Mouse (Mus musculus): ENCODE results near the gene Dusp14. TPM values are rescaled to one million over a fixed set of nuclear protein-coding genes. Genes with fewer than 3 reads are reported as not detected.

The Dusp14 gene
- polyA plus RNA-seq, 1 experiment from 2014 or later, result 8.8 TPM

- Histone ChIP-seq H3K9me3 (ENCODE audit: control insufficient read depth, low read length) (no peaks in the 10 kb centered on the region), H3K36me3 (ENCODE audit: control insufficient read depth, insufficient read depth, low read length) (0 out of 2 replicates have a peak, but pooled peaks cover 4% of the 10 kb centered on the region), H3K4me1 (ENCODE audit: control insufficient read depth, insufficient read depth, low read length) (peaks cover 20% of the 10 kb centered on the region), H3K27ac (ENCODE audit: low read depth, low read length) (no peak overlapping the region), H3K4me2 (no peak overlapping the region), H3K27me3 (ENCODE audit: control insufficient read depth, insufficient read depth, low read length) (peaks cover 2% of the 10 kb centered on the region; the same call in 1 of the 2 replicates), H3K4me3 (ENCODE audit: low read depth, low read length) (no peak overlapping the region), H3K9ac (ENCODE audit: low read length) (no peak overlapping the region)
- DNase-seq (ENCODE audit: low spot score, missing footprints), result no peak
- 89% methylated on average over 6 of the region's 6 CpGs for WGBS
- no peak for ATAC-seq (ENCODE audit: low FRiP score)
Observed at GRCm38 (mm10) chr11:84040621-84041020, 28.4 kb downstream of the Dusp14 start.

DNA sequence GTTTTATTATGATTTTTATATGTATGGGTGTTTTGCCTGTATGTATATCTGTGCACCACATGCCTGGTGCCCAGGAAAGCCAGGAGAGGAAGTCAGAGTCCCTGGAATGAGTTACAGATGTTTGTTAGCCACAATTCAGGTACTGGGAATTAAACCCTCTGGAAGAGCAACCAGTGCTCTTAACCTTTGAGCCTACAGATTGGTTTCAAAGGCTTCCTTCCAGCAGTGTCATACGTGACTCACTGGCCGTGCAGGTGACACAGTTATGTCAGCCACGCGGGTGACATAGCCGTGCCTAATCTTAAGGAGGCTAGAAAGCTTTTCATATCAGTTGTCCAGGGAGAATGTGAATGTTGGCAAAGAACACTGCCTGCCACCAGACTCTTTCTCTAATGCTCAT lies 35.4 kb downstream of the Dusp14 start:
- Histone ChIP-seq H3K9me3 (ENCODE audit: control insufficient read depth, low read length) (no peaks in the 10 kb centered on the region), H3K27me3 (ENCODE audit: control insufficient read depth, insufficient read depth, low read length) (no peaks in the 10 kb centered on the region), H3K4me3 (ENCODE audit: low read depth, low read length) (no peak overlapping the region), H3K9ac (ENCODE audit: low read length) (no peak overlapping the region), H3K27ac (ENCODE audit: low read depth, low read length) (no peak overlapping the region), H3K4me1 (ENCODE audit: control insufficient read depth, insufficient read depth, low read length) (no peaks in the 10 kb centered on the region), H3K36me3 (ENCODE audit: control insufficient read depth, insufficient read depth, low read length) (peaks cover 6% of the 10 kb centered on the region; the same call in 1 of the 2 replicates), H3K4me2 (no peak overlapping the region)
- no peak for DNase-seq (ENCODE audit: low spot score, missing footprints)
- 90% methylated on average over 5 of the region's 5 CpGs for WGBS
- no peak for ATAC-seq (ENCODE audit: low FRiP score)

GRCm38 (mm10) chr11:84032559-84032958 lies 36.5 kb downstream of the Dusp14 start:
- Histone ChIP-seq H3K9me3 (ENCODE audit: control insufficient read depth, low read length) (no peaks in the 10 kb centered on the region), H3K4me1 (ENCODE audit: control insufficient read depth, insufficient read depth, low read length) (no peaks in the 10 kb centered on the region), H3K36me3 (ENCODE audit: control insufficient read depth, insufficient read depth, low read length) (peaks cover 7% of the 10 kb centered on the region; the same call in 1 of the 2 replicates), H3K27me3 (ENCODE audit: control insufficient read depth, insufficient read depth, low read length) (no peaks in the 10 kb centered on the region), H3K9ac (ENCODE audit: low read length) (no peak overlapping the region), H3K27ac (ENCODE audit: low read depth, low read length) (no peak overlapping the region), H3K4me2 (no peak overlapping the region), H3K4me3 (ENCODE audit: low read depth, low read length) (no peak overlapping the region)
- WGBS, result 91% methylated on average over 5 of the region's 5 CpGs
- no peak for DNase-seq (ENCODE audit: low spot score, missing footprints)
- no peak for ATAC-seq (ENCODE audit: low FRiP score)

- DNase-seq (ENCODE audit: low spot score, missing footprints) (no peak), ATAC-seq (ENCODE audit: low FRiP score) (no peak)
- peaks cover 9% of the 10 kb centered on the region; the same call in 1 of the 2 replicates for H3K36me3 ChIP-seq (ENCODE audit: control insufficient read depth, insufficient read depth, low read length)
- no peaks in the 10 kb centered on the region for H3K4me1 ChIP-seq (ENCODE audit: control insufficient read depth, insufficient read depth, low read length)
- no peaks in the 10 kb centered on the region for H3K27me3 ChIP-seq (ENCODE audit: control insufficient read depth, insufficient read depth, low read length)
- H3K4me2 ChIP-seq, result no peak overlapping the region
- no peak overlapping the region for H3K9ac ChIP-seq (ENCODE audit: low read length)
- 59% methylated on average over 9 of the region's 9 CpGs for WGBS
- no peak overlapping the region for H3K4me3 ChIP-seq (ENCODE audit: low read depth, low read length)
- H3K27ac ChIP-seq (ENCODE audit: low read depth, low read length), result no peak overlapping the region
- no peaks in the 10 kb centered on the region for H3K9me3 ChIP-seq (ENCODE audit: control insufficient read depth, low read length)
Observed at GRCm38 (mm10) chr11:84031971-84032370, 37.1 kb downstream of the Dusp14 start.

- ATAC-seq (ENCODE audit: low FRiP score), result no peak
- WGBS, result 87% methylated on average over 9 of the region's 9 CpGs
Observed at GRCm38 (mm10) chr11:84028271-84029028, 40.6 kb downstream of the Dusp14 start.

DNA sequence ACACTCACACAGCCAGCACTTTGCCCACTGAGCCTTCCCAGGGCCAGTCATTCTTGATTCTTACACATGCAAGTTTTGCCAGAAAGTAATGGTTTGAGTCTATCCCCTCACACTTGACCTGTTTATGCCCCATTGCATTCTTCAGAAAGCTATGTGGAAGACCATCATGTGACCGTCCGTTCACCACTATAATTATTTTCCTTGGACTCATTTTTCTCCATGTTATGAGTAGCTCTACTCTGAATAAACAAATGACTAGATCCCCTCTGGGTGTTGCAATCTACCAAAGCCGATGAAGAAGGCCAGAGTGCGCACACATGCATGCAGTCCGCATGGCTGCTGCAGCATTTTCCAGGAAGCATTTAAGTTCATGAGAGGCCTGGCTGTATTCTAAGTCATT lies 41.8 kb downstream of the Dusp14 start:
- H3K9ac ChIP-seq (ENCODE audit: low read length), result no peak overlapping the region
- DNase-seq (ENCODE audit: low spot score, missing footprints) (no peak), ATAC-seq (ENCODE audit: low FRiP score) (no peak)
- no peak overlapping the region for H3K4me3 ChIP-seq (ENCODE audit: low read depth, low read length)
- H3K27ac ChIP-seq (ENCODE audit: low read depth, low read length), result no peak overlapping the region
- no peaks in the 10 kb centered on the region for H3K4me1 ChIP-seq (ENCODE audit: control insufficient read depth, insufficient read depth, low read length)
- no peaks in the 10 kb centered on the region for H3K9me3 ChIP-seq (ENCODE audit: control insufficient read depth, low read length)
- no peaks in the 10 kb centered on the region for H3K27me3 ChIP-seq (ENCODE audit: control insufficient read depth, insufficient read depth, low read length)
- 92% methylated on average over 5 of the region's 5 CpGs for WGBS
- no peak overlapping the region for H3K4me2 ChIP-seq
- H3K36me3 ChIP-seq (ENCODE audit: control insufficient read depth, insufficient read depth, low read length), result peaks cover 23% of the 10 kb centered on the region

More at GRCm38 (mm10) chr11:84028271-84029028, 40.6 kb downstream of the Dusp14 start:
- no peak overlapping the region for H3K4me2 ChIP-seq
- no peaks in the 10 kb centered on the region for H3K9me3 ChIP-seq (ENCODE audit: control insufficient read depth, low read length)
- no peaks in the 10 kb centered on the region for H3K4me1 ChIP-seq (ENCODE audit: control insufficient read depth, insufficient read depth, low read length)
- peaks cover 26% of the 10 kb centered on the region for H3K36me3 ChIP-seq (ENCODE audit: control insufficient read depth, insufficient read depth, low read length)
- DNase-seq (ENCODE audit: low spot score, missing footprints), result no peak
- no peak overlapping the region for H3K27ac ChIP-seq (ENCODE audit: low read depth, low read length)
- H3K9ac ChIP-seq (ENCODE audit: low read length), result no peak overlapping the region
- H3K27me3 ChIP-seq (ENCODE audit: control insufficient read depth, insufficient read depth, low read length), result no peaks in the 10 kb centered on the region
- no peak overlapping the region for H3K4me3 ChIP-seq (ENCODE audit: low read depth, low read length)

- ATAC-seq (ENCODE audit: low FRiP score) (no peak), DNase-seq (ENCODE audit: low spot score, missing footprints) (no peak)
- Histone ChIP-seq H3K27me3 (ENCODE audit: control insufficient read depth, insufficient read depth, low read length) (no peaks in the 10 kb centered on the region), H3K36me3 (ENCODE audit: control insufficient read depth, insufficient read depth, low read length) (peaks cover 3% of the 10 kb centered on the region; the same call in 1 of the 2 replicates), H3K4me1 (ENCODE audit: control insufficient read depth, insufficient read depth, low read length) (peaks cover 10% of the 10 kb centered on the region), H3K9me3 (ENCODE audit: control insufficient read depth, low read length) (no peaks in the 10 kb centered on the region), H3K4me2 (no peak overlapping the region), H3K9ac (ENCODE audit: low read length) (no peak overlapping the region), H3K4me3 (ENCODE audit: low read depth, low read length) (no peak overlapping the region), H3K27ac (ENCODE audit: low read depth, low read length) (no peak overlapping the region)
- WGBS, result 90% methylated on average over 7 of the region's 7 CpGs
Observed at GRCm38 (mm10) chr11:84016810-84017508, 52.1 kb downstream of the Dusp14 start.

DNA sequence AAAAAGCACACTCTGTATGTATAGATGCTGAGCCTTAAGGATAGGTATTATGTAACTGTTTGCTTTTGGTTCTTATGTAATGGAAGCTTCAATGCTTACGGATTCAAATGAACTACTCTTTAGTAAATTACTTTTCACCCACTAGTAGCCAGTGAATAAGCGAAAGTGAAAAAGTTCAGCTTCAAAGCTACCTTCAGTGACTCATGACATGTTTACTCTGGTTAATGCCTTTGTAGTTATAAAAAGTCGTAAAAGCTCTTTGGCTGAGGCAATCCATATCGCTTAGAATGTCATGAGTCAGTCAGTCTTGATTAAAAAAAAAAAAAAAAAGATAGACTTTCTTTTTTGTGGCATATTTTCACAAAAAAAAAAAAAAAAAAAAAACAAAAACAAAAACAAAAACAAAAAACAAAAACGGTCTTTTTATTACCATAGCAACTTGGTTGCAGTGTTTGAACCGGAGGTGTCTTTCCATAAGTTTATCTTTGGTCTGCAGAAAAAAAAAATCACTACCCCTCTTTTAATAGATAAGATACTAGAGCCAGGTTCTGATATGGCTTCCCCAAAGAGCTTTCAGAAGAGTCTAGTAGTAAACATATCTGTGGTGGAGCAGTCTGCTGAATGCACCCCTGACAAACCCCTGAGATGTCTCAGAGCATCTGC lies 52.8 kb downstream of the Dusp14 start:
- WGBS, result 88% methylated on average over 6 of the region's 6 CpGs

DNA sequence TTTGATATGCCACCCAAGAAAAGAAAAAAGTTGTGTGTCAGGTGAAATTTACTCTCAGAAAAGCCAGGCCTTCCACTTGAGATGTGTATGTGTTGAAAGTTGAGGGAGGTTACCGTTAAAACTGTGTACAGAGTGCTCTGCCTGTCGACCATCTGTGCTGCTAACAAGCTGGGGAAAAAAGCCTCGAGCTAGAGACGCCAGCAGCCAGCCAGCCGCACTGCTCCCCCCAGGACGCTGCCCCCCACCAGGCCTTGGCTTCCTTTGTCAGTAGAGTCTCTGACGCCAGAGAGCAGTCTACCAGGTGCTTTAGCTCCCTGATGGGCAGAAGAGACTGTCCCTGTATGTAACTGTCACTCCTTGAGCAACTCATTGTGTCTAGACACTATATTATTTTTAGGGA lies 56.0 kb downstream of the Dusp14 start:
- H3K27ac ChIP-seq (ENCODE audit: low read depth, low read length), result no peak overlapping the region
- DNase-seq (ENCODE audit: low spot score, missing footprints), result no peak

More for the DNA sequence above, 52.8 kb downstream of the Dusp14 start:
- no peak for DNase-seq (ENCODE audit: low spot score, missing footprints)
- no peaks in the 10 kb centered on the region for H3K9me3 ChIP-seq (ENCODE audit: control insufficient read depth, low read length)
- no peak overlapping the region for H3K4me2 ChIP-seq
- H3K36me3 ChIP-seq (ENCODE audit: control insufficient read depth, insufficient read depth, low read length), result peaks cover 3% of the 10 kb centered on the region; the same call in 1 of the 2 replicates
- no peak overlapping the region for H3K4me3 ChIP-seq (ENCODE audit: low read depth, low read length)
- peaks cover 17% of the 10 kb centered on the region for H3K4me1 ChIP-seq (ENCODE audit: control insufficient read depth, insufficient read depth, low read length)
- H3K27ac ChIP-seq (ENCODE audit: low read depth, low read length), result no peak overlapping the region
- ATAC-seq (ENCODE audit: low FRiP score), result no peak
- H3K27me3 ChIP-seq (ENCODE audit: control insufficient read depth, insufficient read depth, low read length), result no peaks in the 10 kb centered on the region
- no peak overlapping the region for H3K9ac ChIP-seq (ENCODE audit: low read length)

More for the DNA sequence above, 56.0 kb downstream of the Dusp14 start:
- peaks cover 21% of the 10 kb centered on the region for H3K4me1 ChIP-seq (ENCODE audit: control insufficient read depth, insufficient read depth, low read length)
- H3K27me3 ChIP-seq (ENCODE audit: control insufficient read depth, insufficient read depth, low read length), result no peaks in the 10 kb centered on the region
- no peak overlapping the region for H3K4me2 ChIP-seq
- peaks cover 7% of the 10 kb centered on the region; the same call in 1 of the 2 replicates for H3K36me3 ChIP-seq (ENCODE audit: control insufficient read depth, insufficient read depth, low read length)
- H3K9me3 ChIP-seq (ENCODE audit: control insufficient read depth, low read length), result no peaks in the 10 kb centered on the region
- H3K4me3 ChIP-seq (ENCODE audit: low read depth, low read length), result no peak overlapping the region
- no peak for ATAC-seq (ENCODE audit: low FRiP score)
- H3K9ac ChIP-seq (ENCODE audit: low read length), result no peak overlapping the region
- 11% methylated on average over 7 of the region's 7 CpGs for WGBS

Data from midbrain, embryonic 11.5 days (tissue).